Mouse (Mus musculus) megakaryocyte progenitor cell, adult 5-6 weeks (primary cell): ENCODE measurements around the gene B3galt4. TPM values are rescaled to one million over a fixed set of nuclear protein-coding genes. Genes with fewer than 3 reads are reported as not detected.
"Not testable (repeated sequence)": the region's sequence is repeated elsewhere in the genome, so short reads cannot be mapped to it uniquely, and the experiment has no call there.

Source experiments
- ATAC-seq: replicated peaks from 2 replicates; pipeline ENCODE4 v1.8.0; 2016; ENCODE audit warnings: mild to moderate bottlenecking, moderate TSS enrichment, inconsistent platforms; ENCODE audit not compliant: poor library complexity
- total RNA-seq, 2 experiments: library from RNA; stranded (forward) in 1 of 2; stranded (reverse) in 1 of 2; fragments of 157-497, 149-512 nt in 1 of 2; fragments of 200-1000 nt in 1 of 2; gene quantifications; 2 replicates each; pipeline versions ENCODE4 v1.2.3 to v1.2.4; 2015 to 2017

Gene B3galt4
- total RNA-seq (2015) (1.1 and 2.7 TPM in 2 replicates), total RNA-seq (2017) (5.8 and 7.6 TPM in 2 replicates)

GRCm38 (mm10) chr17:33951021-33951946 lies at the start of gene B3galt4:
Gene B3galt4, minus strand, starts transcription at chr17:33951488.
- peak; percentile 52 for ATAC-seq

DNA sequence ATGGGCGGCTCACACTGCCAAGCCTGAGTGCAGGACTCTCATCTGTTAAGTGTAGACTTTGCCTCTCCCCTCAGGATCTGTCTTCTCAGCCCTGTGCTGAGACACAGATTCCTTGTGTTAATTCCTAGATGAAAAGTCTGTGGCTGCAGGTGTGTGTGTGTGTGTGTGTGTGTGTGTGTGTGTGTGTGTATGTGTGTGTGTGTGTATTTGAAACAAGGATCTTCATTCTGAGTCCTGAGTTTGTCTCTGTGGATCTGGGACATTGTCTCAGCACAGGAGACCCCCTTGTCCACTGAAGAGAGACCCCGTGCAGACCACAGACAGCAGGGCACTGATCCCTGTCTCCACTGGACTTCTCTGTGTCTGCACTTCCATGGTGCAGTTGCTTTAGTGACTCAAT lies 49.5 kb upstream of the B3galt4 start:
- ATAC-seq: not testable (repeated sequence)

DNA sequence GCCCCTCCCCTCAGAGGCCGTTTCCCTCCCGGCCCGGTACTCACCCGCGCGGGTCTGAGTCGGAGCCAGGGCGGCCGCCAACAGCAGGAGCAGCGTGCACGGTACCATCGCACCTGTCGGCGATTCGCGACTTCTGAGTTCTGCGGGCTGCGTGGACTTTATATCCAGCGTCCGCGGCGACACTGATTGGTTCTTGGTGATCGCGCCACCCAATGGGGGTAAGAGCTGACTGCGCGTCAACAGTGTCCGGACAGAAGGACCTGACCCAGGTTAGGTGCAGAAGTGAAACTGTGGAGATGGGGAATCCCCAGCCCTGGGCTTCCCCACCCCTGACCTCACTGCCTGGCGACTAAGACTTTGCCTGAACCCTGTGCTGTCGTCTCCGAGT lies 48.9 kb upstream of the B3galt4 start, which contains the start of gene H2-K1:
Gene H2-K1, minus strand, starts transcription at position 198 of the 388 bp plus-strand sequence.
- ATAC-seq: peak; percentile 98

GRCm38 (mm10) chr17:33999341-34000149 lies 48.3 kb upstream of the B3galt4 start:
- peak; percentile 5; the same call in 1 of the 2 replicates for ATAC-seq

- ATAC-seq: not testable (repeated sequence)
Observed at GRCm38 (mm10) chr17:33998697-33999096, 47.4 kb upstream of the B3galt4 start.

GRCm38 (mm10) chr17:33997025-33997424 lies 45.7 kb upstream of the B3galt4 start:
- ATAC-seq: not testable (repeated sequence)

- no peak for ATAC-seq
Observed at GRCm38 (mm10) chr17:33995651-33996050, 44.4 kb upstream of the B3galt4 start.

DNA sequence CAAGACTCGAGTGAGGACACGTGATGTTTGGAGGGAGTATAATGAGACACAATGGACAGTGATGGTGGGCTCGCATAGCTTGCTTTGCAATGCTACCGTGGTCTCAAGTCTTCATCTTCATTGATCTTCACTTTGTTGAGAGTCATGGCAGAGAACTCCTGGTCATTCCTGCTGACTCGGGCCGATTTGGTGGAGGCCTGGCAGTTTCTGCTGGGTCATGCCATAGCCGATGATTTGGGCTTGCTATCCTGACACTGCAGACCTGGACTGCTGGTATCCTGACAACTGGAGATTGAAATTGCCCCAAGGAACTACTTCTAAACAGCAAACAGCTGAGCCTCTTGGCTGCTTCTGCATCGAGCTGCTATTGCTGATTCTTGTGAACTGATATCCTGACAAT lies 43.7 kb upstream of the B3galt4 start:
- no peak for ATAC-seq

DNA sequence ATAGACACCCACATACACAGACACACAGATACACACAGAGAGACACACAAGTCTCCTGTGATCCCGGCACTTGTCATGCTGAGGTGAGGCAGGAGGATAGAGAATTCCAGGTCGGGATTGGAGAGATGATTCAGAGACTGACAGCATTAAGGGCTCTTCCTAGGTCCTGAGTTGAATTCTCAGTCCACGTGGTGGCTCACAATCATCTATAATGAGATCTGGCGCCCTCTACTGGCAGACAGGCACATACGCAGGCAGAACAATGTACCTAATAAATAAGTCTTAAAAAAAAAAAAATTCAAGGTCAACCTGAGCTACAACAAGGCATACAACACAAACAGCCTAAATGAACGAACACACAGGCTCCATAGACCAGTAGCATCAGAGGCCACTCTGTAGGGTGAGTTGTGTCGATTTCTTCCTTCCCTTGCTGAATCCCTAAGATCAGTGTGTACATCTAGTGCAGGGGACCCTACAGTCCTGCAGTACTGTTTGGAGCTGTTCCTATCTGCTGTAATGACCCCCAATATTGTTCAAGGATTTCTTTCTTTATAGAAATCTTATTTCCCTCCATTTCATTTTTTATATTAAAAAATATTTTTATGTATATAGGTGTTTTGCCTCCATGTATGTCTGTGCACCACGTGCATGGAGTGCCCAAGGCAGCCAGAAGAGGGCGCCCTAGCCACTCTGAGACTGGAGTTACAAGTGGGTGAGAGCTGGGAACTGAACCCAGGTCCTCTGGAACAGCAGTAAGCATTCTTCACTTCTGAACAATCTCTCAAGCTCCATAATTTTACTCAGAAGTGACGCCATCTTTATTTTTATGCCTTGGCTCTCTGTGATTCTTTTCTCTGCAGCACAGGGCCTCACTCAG lies 40.7 kb upstream of the B3galt4 start:
- ATAC-seq: peak; percentile 91

DNA sequence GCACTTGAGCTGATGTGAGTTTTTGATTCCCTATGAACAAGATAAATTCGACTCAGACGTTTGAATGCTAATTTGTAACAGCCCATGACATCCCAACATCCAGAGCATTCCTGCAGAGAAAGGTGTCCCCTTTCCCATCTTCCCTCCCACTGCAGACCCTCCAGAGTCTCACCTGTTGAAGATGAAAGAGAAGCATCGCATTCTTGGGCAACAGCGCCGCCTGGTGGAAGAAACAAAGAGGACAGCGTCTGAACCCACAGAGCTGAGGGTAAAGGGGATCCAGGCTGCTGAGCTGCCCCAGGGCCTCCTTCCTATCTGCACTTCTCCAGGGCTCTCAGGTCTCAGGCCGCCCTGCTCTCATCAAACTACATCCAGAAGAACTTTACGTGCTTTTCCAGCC lies 30.8 kb upstream of the B3galt4 start:
- ATAC-seq: not testable (repeated sequence)

GRCm38 (mm10) chr17:33981192-33981909 lies 30.1 kb upstream of the B3galt4 start:
- ATAC-seq: peak; percentile 78

- ATAC-seq: no peak
Observed at GRCm38 (mm10) chr17:33980181-33981035, 29.1 kb upstream of the B3galt4 start.

DNA sequence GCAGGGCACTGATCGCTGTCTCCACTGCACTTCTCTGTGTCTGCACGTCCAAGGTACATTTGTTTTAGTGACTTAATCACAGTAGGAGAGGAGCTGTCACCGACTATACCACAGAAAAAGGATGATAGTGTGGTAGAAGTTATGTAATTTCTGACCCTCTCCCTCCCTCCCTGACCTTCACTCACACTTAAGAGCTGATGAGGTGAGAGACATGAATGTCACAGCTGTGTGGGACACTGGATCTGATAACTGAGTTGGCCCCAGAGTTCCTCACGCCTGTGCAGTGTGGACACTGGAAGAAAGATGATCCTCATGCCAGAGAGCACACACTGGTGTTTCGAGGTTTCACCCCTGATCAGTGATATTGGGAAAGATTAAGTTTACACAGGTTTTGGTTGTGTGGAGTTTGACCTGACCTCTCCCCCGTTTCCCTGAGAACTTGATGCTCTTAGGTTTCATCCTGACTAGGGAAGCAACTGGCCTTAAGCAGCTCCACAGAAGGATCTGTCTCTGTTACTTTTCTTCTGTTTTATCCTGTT lies 28.3 kb upstream of the B3galt4 start:
- no peak for ATAC-seq

- ATAC-seq: peak; percentile 89
Observed at GRCm38 (mm10) chr17:33978631-33979031, 27.3 kb upstream of the B3galt4 start.

DNA sequence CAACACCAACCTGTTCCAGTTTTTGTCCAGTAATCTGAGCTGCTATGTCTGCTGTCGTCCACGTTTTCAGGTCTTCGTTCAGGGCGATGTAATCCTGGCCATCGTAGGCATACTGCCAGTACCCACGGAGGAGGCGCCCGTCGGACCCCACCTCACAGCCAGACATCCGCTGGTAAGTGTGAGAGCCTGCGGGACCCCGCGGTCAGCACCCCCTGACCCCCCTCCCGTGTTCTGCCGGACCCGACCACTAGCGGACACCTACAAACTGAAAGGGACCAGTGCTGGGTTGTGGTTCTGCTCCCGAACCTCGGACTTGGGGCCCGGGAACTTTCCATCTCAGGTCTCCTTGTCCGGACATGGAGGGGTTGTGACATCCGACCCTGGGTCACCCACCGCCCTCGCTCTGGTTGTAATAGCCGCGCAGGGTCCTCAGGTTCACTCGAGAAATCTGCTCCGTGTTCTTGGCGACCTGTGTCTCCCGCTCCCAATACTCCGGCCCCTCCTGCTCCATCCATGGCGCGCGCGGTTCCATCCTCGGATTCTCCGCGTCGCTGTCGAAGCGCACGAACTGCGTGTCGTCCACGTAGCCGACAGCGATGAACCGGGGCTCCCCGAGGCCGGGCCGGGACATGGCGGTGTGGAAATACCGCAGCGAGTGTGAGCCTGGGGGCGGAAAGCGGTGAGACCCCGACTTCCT lies 26.7 kb upstream of the B3galt4 start:
- ATAC-seq: no peak

DNA sequence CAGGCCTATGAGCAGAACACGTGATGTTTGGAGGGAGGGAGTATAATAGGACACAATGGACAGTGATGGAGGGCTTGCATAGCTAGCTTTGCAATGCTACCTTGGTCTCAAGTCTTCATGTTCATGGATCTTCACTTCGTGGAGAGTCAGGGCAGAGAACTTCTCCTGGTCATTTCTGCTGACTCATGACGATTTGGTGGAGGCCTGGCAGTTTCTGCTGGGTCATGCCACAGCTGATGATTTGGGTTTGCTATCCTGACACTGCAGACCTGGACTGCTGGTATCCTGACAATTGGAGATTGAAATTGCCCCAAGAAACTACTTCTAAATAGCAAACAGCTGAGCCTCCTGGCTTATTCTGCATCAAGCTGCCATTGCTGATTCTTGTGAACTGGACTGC lies 22.3 kb upstream of the B3galt4 start:
- ATAC-seq: no peak

- ATAC-seq: peak; percentile 59
Observed at GRCm38 (mm10) chr17:33972691-33973090, 21.4 kb upstream of the B3galt4 start.

GRCm38 (mm10) chr17:33969394-33969793 lies 18.1 kb upstream of the B3galt4 start:
- ATAC-seq: no peak
